Mouse (Mus musculus) midbrain, embryonic 12.5 days (tissue): Measurements from ENCODE around the gene Cd244a. TPM values are rescaled to one million over a fixed set of nuclear protein-coding genes. Genes with fewer than 3 reads are reported as not detected.

Experiments used
- ATAC-seq: fragments of 200-750 bp; cut with Nextera tagmentation; 2 replicates; pipeline ENCODE4 v1.8.0; 2017; ENCODE audit warnings: low read depth, moderate TSS enrichment, moderate library complexity; ENCODE audit not compliant: low FRiP score
- H3K27ac ChIP-seq: fragments of 300-500 bp; sonication (generic); replicated peaks from 2 replicates; pipeline ENCODE4 v1.5.1; 2016; ENCODE audit warnings: mild to moderate bottlenecking
- H3K27me3 ChIP-seq: fragments of 300-500 bp; sonication (generic); 2 replicates; pipeline ENCODE4 v1.6.1; 2016; ENCODE audit warnings: mild to moderate bottlenecking
- H3K36me3 ChIP-seq: fragments of 300-500 bp; sonication (generic); 2 replicates; pipeline ENCODE4 v1.6.1; 2016
- H3K4me1 ChIP-seq: fragments of 300-500 bp; sonication (generic); 2 replicates; pipeline ENCODE4 v1.6.1; 2016
- H3K4me2 ChIP-seq: fragments of 300-500 bp; sonication (generic); replicated peaks from 2 replicates; pipeline ENCODE4 v1.6.1; 2016; ENCODE audit warnings: mild to moderate bottlenecking, moderate library complexity
- H3K4me3 ChIP-seq: fragments of 300-500 bp; sonication (generic); 2 replicates; pipeline ENCODE4 v1.5.1; 2016; ENCODE audit warnings: mild to moderate bottlenecking
- H3K9ac ChIP-seq: fragments of 300-500 bp; sonication (generic); replicated peaks from 2 replicates; pipeline ENCODE4 v1.6.1; 2016; ENCODE audit warnings: mild to moderate bottlenecking, moderate library complexity
- H3K9me3 ChIP-seq: fragments of 300-500 bp; sonication (generic); 2 replicates; pipeline ENCODE4 v1.6.1; 2016; ENCODE audit warnings: mild to moderate bottlenecking
- WGBS: fragments of 180-500 bp; shearing (Covaris S2); methylation state at CpG from one replicate; pipeline ENCODE4 v1.1.7; 2016; 5-methylcytosine and 5-hydroxymethylcytosine counted together
- polyA plus RNA-seq: library from polyadenylated mRNA; unstranded; fragments of >200 nt; fragmentation: Nextera tagmentation; extraction: Ambion mirVana; gene quantifications from 2 replicates; pipeline ENCODE4 v1.2.1, GENCODE M21; 2016

Cd244a gene
- polyA plus RNA-seq, 1 experiment from 2014 or later, result not detected

DNA sequence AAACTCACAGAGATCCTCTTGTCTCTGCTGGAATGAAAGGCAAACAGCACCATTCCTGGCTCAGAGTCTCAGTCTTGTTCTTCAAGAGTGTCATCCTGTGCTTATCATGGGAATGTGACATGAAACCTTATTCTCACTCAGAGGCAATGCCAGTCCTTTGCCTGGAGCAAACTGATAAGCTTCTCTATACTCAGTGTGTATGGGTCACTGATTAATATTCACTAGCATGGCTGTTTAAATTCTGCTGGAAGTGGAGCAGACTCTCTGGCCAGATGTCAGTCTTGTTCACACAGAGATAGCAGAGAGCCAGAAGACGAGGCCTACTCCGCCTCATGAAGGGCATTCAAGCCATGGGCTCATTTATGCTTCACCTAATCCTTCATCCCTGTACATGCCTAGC is 25.6 kb downstream of the Cd244a start:
- no peaks in the 10 kb centered on the region for H3K9me3 ChIP-seq
- H3K4me3 ChIP-seq, result no peak overlapping the region
- no peak for ATAC-seq
- WGBS, result 81% methylated on average over 2 of the region's 2 CpGs
- H3K4me2 ChIP-seq, result no peak overlapping the region
- H3K27ac ChIP-seq, result no peak overlapping the region
- H3K27me3 ChIP-seq, result no peaks in the 10 kb centered on the region
- H3K4me1 ChIP-seq, result no peaks in the 10 kb centered on the region
- H3K36me3 ChIP-seq, result no peaks in the 10 kb centered on the region
- no peak overlapping the region for H3K9ac ChIP-seq

DNA sequence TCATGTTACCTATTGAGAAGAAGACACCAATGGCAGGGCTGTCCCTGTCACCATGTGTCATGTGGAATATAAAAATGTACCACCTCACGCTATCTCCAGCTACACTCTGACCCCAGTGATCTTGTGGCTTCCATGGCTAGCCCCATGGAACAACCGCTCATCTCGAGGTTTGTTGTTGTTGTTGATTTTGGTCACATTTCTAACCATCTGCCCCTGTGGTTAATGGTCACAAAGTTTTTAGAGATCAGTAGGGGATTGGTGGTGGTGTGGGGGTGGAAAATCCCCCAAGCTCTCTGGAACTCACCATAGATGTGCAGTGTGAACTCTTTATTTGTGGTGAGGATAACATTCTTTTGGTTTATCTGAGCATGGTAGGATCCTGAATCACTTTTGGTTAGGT is 45.7 kb downstream of the Cd244a start:
- Histone ChIP-seq H3K4me3 (no peak overlapping the region), H3K4me1 (no peaks in the 10 kb centered on the region), H3K9me3 (no peaks in the 10 kb centered on the region), H3K27me3 (no peaks in the 10 kb centered on the region), H3K4me2 (no peak overlapping the region), H3K36me3 (no peaks in the 10 kb centered on the region), H3K9ac (no peak overlapping the region), H3K27ac (no peak overlapping the region)
- no peak for ATAC-seq
- WGBS, result 87% methylated on average over 3 of the region's 3 CpGs

GRCm38 (mm10) chr1:171606656-171607055 is 47.7 kb downstream of the Cd244a start:
- no peak for ATAC-seq

DNA sequence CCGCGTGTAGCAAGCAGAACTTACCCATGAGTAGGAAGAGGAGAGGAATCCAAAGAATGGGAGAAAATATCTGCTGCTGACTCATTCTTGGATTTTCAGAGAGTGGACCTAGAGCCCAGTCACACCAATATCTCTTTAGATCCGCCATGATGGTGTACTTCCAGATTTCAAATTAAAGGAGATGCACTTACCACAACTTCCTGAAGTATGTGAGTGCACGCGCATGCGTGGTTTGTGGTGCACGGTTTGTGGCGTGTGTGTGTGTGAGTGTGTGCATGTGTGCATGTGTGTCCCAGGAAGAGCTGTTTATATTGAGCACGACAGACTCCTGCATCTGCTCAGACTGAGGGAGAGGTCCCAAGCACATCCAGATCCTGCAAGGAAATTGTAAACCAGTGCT is 48.2 kb downstream of the Cd244a start, which contains the start of gene Ly9:
TSS of gene Ly9 (minus strand) at position 235 of the 400 bp plus-strand sequence.
- 82% methylated on average over 9 of the region's 9 CpGs for WGBS
- Histone ChIP-seq H3K27ac (no peak within 1 kb of the TSS), H3K9ac (no peak within 1 kb of the TSS), H3K27me3 (no peaks in the 10 kb centered on the region), H3K36me3 (no peaks in the 10 kb centered on the region), H3K4me3 (no peak within 1 kb of the TSS), H3K4me2 (no peak within 1 kb of the TSS), H3K4me1 (no peaks in the 10 kb centered on the region), H3K9me3 (no peaks in the 10 kb centered on the region)
- ATAC-seq, result no peak

More at GRCm38 (mm10) chr1:171606656-171607055, 47.7 kb downstream of the Cd244a start:
- Histone ChIP-seq H3K4me2 (no peak overlapping the region), H3K4me3 (no peak overlapping the region), H3K27ac (no peak overlapping the region), H3K9me3 (no peaks in the 10 kb centered on the region), H3K4me1 (no peaks in the 10 kb centered on the region), H3K9ac (no peak overlapping the region), H3K27me3 (no peaks in the 10 kb centered on the region), H3K36me3 (no peaks in the 10 kb centered on the region)
- WGBS, result 83% methylated on average over 3 of the region's 3 CpGs

- no peaks in the 10 kb centered on the region for H3K36me3 ChIP-seq
- WGBS, result 88% methylated on average over 2 of the region's 2 CpGs
- ATAC-seq, result no peak
- H3K4me3 ChIP-seq, result no peak overlapping the region
- no peaks in the 10 kb centered on the region for H3K4me1 ChIP-seq
- H3K9ac ChIP-seq, result no peak overlapping the region
- no peaks in the 10 kb centered on the region for H3K27me3 ChIP-seq
- H3K4me2 ChIP-seq, result no peak overlapping the region
- H3K27ac ChIP-seq, result no peak overlapping the region
- H3K9me3 ChIP-seq, result no peaks in the 10 kb centered on the region
These were observed 51.0 kb downstream of the Cd244a start for GRCm38 (mm10) chr1:171610026-171610425.

DNA sequence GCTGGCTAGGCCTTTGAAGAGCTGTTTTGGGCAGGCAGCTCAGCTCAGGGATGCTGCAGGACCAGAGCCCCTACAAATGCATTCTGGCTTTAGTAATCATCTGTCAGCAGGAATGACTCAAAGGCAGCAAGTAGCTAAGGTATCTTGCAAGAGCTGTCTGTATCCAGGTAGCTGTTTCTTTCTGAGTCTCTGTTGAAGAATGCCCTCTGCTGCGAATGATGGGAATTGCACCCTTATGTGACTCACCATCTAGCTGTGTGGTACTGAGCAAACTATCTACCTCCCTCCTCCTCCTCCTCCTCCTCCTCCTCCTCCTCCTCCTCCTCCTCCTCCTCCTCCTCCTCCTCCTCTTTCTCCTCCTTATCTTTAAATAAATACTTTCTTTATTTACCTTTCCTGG is 51.8 kb downstream of the Cd244a start:
- Histone ChIP-seq H3K4me2 (no peak overlapping the region), H3K4me1 (no peaks in the 10 kb centered on the region), H3K27me3 (no peaks in the 10 kb centered on the region), H3K9me3 (no peaks in the 10 kb centered on the region), H3K9ac (no peak overlapping the region), H3K36me3 (no peaks in the 10 kb centered on the region), H3K27ac (no peak overlapping the region), H3K4me3 (no peak overlapping the region)
- ATAC-seq, result no peak
- 29% methylated on average over 1 of the region's 1 CpGs for WGBS

GRCm38 (mm10) chr1:171613962-171614361 is 55.0 kb downstream of the Cd244a start:
- no peak for ATAC-seq

GRCm38 (mm10) chr1:171616881-171617515 is 58.0 kb downstream of the Cd244a start:
- Histone ChIP-seq H3K4me2 (no peak overlapping the region), H3K4me3 (no peak overlapping the region), H3K4me1 (no peaks in the 10 kb centered on the region), H3K27me3 (no peaks in the 10 kb centered on the region), H3K27ac (no peak overlapping the region), H3K9me3 (no peaks in the 10 kb centered on the region), H3K9ac (no peak overlapping the region), H3K36me3 (no peaks in the 10 kb centered on the region)
- ATAC-seq, result no peak
- 88% methylated on average over 11 of the region's 11 CpGs for WGBS

More at GRCm38 (mm10) chr1:171613962-171614361, 55.0 kb downstream of the Cd244a start:
- Histone ChIP-seq H3K27ac (no peak overlapping the region), H3K9ac (no peak overlapping the region), H3K4me2 (no peak overlapping the region), H3K4me1 (no peaks in the 10 kb centered on the region), H3K36me3 (no peaks in the 10 kb centered on the region), H3K27me3 (no peaks in the 10 kb centered on the region), H3K9me3 (no peaks in the 10 kb centered on the region), H3K4me3 (no peak overlapping the region)
- 52% methylated on average over 2 of the region's 2 CpGs for WGBS

GRCm38 (mm10) chr1:171619001-171619400 is 60.0 kb downstream of the Cd244a start:
- Histone ChIP-seq H3K4me1 (no peaks in the 10 kb centered on the region), H3K36me3 (no peaks in the 10 kb centered on the region), H3K4me2 (no peak overlapping the region), H3K9ac (no peak overlapping the region), H3K4me3 (no peak overlapping the region), H3K27ac (no peak overlapping the region), H3K9me3 (no peaks in the 10 kb centered on the region), H3K27me3 (no peaks in the 10 kb centered on the region)
- no peak for ATAC-seq
- WGBS, result 88% methylated on average over 8 of the region's 8 CpGs

DNA sequence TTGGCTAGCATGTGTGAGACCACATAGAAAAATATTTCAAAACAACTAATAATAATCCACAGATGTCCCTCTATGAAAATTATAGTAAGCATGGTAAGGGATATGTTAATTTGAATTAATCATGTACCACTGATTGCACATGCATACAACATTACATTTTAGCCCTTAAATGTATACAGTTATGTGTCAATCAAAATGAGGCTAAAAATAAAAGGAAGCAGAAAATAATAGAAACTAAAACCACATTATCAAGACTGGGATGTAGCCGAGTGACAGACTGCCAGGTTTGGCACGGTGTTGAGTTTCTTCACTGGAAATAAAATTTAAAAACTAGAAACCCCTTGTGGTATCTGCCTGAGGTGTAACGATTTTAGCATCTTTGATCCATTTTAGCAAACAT is 60.7 kb downstream of the Cd244a start:
- WGBS, result 94% methylated on average over 3 of the region's 3 CpGs

DNA sequence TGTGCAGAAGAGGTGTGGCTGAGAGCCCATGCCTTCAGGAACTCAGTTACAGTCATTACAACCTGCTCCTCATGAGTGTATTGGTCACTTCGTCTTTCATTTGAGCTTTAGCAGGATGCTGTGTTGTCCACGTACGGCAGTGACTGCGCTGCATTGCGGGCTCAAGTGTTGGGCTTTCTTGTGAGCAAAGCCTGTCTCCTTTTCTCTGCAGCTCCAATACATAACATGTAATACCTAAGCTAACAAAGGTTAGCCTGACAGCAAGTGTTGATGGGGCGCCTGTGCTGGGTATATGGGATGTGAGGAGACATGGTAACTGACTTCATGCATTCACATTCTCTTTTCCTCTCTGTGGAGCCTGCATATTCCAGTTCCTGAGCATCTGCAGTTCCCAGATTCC is 61.1 kb downstream of the Cd244a start:
- no peaks in the 10 kb centered on the region for H3K27me3 ChIP-seq
- ATAC-seq, result no peak
- no peak overlapping the region for H3K4me3 ChIP-seq
- H3K36me3 ChIP-seq, result no peaks in the 10 kb centered on the region
- 86% methylated on average over 6 of the region's 6 CpGs for WGBS
- H3K27ac ChIP-seq, result no peak overlapping the region
- H3K9me3 ChIP-seq, result no peaks in the 10 kb centered on the region
- no peak overlapping the region for H3K4me2 ChIP-seq
- H3K9ac ChIP-seq, result no peak overlapping the region
- H3K4me1 ChIP-seq, result no peaks in the 10 kb centered on the region

More for the DNA sequence above, 60.7 kb downstream of the Cd244a start:
- H3K9me3 ChIP-seq, result no peaks in the 10 kb centered on the region
- no peak overlapping the region for H3K27ac ChIP-seq
- H3K36me3 ChIP-seq, result no peaks in the 10 kb centered on the region
- no peak overlapping the region for H3K4me2 ChIP-seq
- no peak overlapping the region for H3K9ac ChIP-seq
- H3K4me1 ChIP-seq, result no peaks in the 10 kb centered on the region
- no peak overlapping the region for H3K4me3 ChIP-seq
- no peaks in the 10 kb centered on the region for H3K27me3 ChIP-seq
- ATAC-seq, result no peak

GRCm38 (mm10) chr1:171627801-171628200 is 68.8 kb downstream of the Cd244a start:
- WGBS, result 91% methylated on average over 3 of the region's 3 CpGs
- H3K4me3 ChIP-seq, result no peak overlapping the region
- H3K9me3 ChIP-seq, result no peaks in the 10 kb centered on the region
- no peak for ATAC-seq
- no peak overlapping the region for H3K4me2 ChIP-seq
- no peak overlapping the region for H3K9ac ChIP-seq
- no peak overlapping the region for H3K27ac ChIP-seq
- no peaks in the 10 kb centered on the region for H3K36me3 ChIP-seq
- no peaks in the 10 kb centered on the region for H3K4me1 ChIP-seq
- no peaks in the 10 kb centered on the region for H3K27me3 ChIP-seq

- Histone ChIP-seq H3K27me3 (no peaks in the 10 kb centered on the region), H3K4me1 (no peaks in the 10 kb centered on the region), H3K36me3 (no peaks in the 10 kb centered on the region), H3K27ac (no peak overlapping the region), H3K9me3 (no peaks in the 10 kb centered on the region), H3K9ac (no peak overlapping the region), H3K4me3 (no peak overlapping the region), H3K4me2 (no peak overlapping the region)
- 77% methylated on average over 6 of the region's 6 CpGs for WGBS
- no peak for ATAC-seq
These were observed 70.2 kb downstream of the Cd244a start for GRCm38 (mm10) chr1:171629168-171629567.
